Comparison of ENCODE assay signal across 9 mouse cellular contexts in genomic region chr11:87639206-87639605, GRCm38 (mm10). TPM values are rescaled to one million over a fixed set of nuclear protein-coding genes. Genes with fewer than 3 reads are reported as not detected.
DNase-seq lines count a peak whose midpoint lies in the region; ATAC-seq and TF ChIP-seq lines count a peak whose summit lies in the region.
"Had no signal": no experiment of that assay in that cellular context is flagged by ENCODE, and none has a peak within 500 bp of the region (broad histone marks: within the 10 kb centered on the region; RNA-seq: fewer than 3 reads in every experiment).

No protein-coding gene starts in this region.

- no peak for TF ChIP-seq CTCF in liver, adult 2 months (IDR thresholded peaks at IDR 0.05; ENCODE audit: low read depth, low read length)
- no peak for TF ChIP-seq CTCF in midbrain, postnatal 0 days (IDR thresholded peaks at IDR 0.05)

- peaks cover 10% of the 10 kb centered on the region for H3K4me1 ChIP-seq in hindbrain, embryonic 13.5 days (replicated peaks)
- peaks cover 2% of the 10 kb centered on the region; the same call in 1 of the 2 replicates for H3K4me1 ChIP-seq in liver, adult 2 months (ENCODE audit: control insufficient read depth, insufficient read depth, low read length)
- H3K4me1 ChIP-seq in midbrain, postnatal 0 days (ENCODE audit: insufficient read depth, low read length) = no peaks in the 10 kb centered on the region
- H3K4me1 ChIP-seq in stomach, embryonic 15.5 days = peaks cover 5% of the 10 kb centered on the region; the same call in 1 of the 2 replicates

- intact Hi-C loops in left cerebral cortex, postnatal 14 days (cut with DNase I) = no loop called here

- H3K4me3 ChIP-seq in hindbrain, embryonic 13.5 days = peak overlapping the region; percentile 44
- H3K4me3 ChIP-seq in liver, adult 2 months (ENCODE audit: insufficient read depth, low read depth, low read length) = peak overlapping the region; percentile 48
- peak overlapping the region; percentile 34 for H3K4me3 ChIP-seq in midbrain, postnatal 0 days (ENCODE audit: low read depth, low read length)
- H3K4me3 ChIP-seq in stomach, embryonic 15.5 days (replicated peaks) = peak overlapping the region; percentile 48
- H3K4me3 ChIP-seq: myocyte had no signal

- no peaks in the 10 kb centered on the region for H3K27me3 ChIP-seq in hindbrain, embryonic 13.5 days
- H3K27me3 ChIP-seq in liver, adult 2 months (ENCODE audit: control insufficient read depth, insufficient read depth, low read length) = no peaks in the 10 kb centered on the region
- no peaks in the 10 kb centered on the region for H3K27me3 ChIP-seq in midbrain, postnatal 0 days (ENCODE audit: insufficient read depth, low read length)
- no peaks in the 10 kb centered on the region for H3K27me3 ChIP-seq in stomach, embryonic 15.5 days (replicated peaks)

- no peaks in the 10 kb centered on the region for H3K9me3 ChIP-seq in hindbrain, embryonic 13.5 days
- H3K9me3 ChIP-seq in midbrain, postnatal 0 days (ENCODE audit: low read length) = no peaks in the 10 kb centered on the region
- H3K9me3 ChIP-seq in stomach, embryonic 15.5 days = no peaks in the 10 kb centered on the region

- peak overlapping the region; percentile 78 for H3K9ac ChIP-seq in hindbrain, embryonic 13.5 days
- peak overlapping the region; percentile 70 for H3K9ac ChIP-seq in liver, adult 2 months (ENCODE audit: low read depth, low read length)
- peak overlapping the region; percentile 57 for H3K9ac ChIP-seq in midbrain, postnatal 0 days (replicated peaks; ENCODE audit: low read length, poor library complexity, severe bottlenecking)
- H3K9ac ChIP-seq in stomach, embryonic 15.5 days = peak overlapping the region; percentile 77

- DNase-seq in cerebellum, adult 8-10 months = peak; percentile 55
- DNase-seq in forelimb bud, embryonic 11.5 days (ENCODE audit: low read depth, low spot score) = peak; percentile 59
- peak; percentile 50 for DNase-seq in liver, adult 2 months (ENCODE audit: extremely low read depth, low read depth, low spot score)
- DNase-seq in midbrain, postnatal 0 days (ENCODE audit: low spot score) = peak; percentile 26
- DNase-seq in left cerebral cortex, postnatal 14 days (ENCODE audit: low spot score in 2 of 2) = no peak

- H3K4me2 ChIP-seq in hindbrain, embryonic 13.5 days = peak overlapping the region; percentile 68
- H3K4me2 ChIP-seq in midbrain, postnatal 0 days (ENCODE audit: low read depth, low read length, poor library complexity, severe bottlenecking) = peak overlapping the region; percentile 63
- H3K4me2 ChIP-seq in stomach, embryonic 15.5 days = peak overlapping the region; percentile 84

- WGBS in hindbrain, embryonic 13.5 days = 1% methylated on average over 29 of the region's 29 CpGs
- WGBS in liver, adult 2 months = under 1% methylated on average over 29 of the region's 29 CpGs
- WGBS in midbrain, postnatal 0 days = 2% methylated on average over 29 of the region's 29 CpGs
- under 1% methylated on average over 29 of the region's 29 CpGs for WGBS in stomach, embryonic 15.5 days

- peak; percentile 46 for ATAC-seq in activated CD4-positive, CD25-positive, alpha-beta regulatory T cell, adult 4 months
- 0 out of 2 replicates have a peak, but pooled peaks have one; percentile 49 for ATAC-seq in hindbrain, embryonic 13.5 days (ENCODE audit: low FRiP score)
- 0 out of 2 replicates have a peak, but pooled peaks have one; percentile 41 for ATAC-seq in midbrain, postnatal 0 days (ENCODE audit: low FRiP score)
- peak; percentile 82 for ATAC-seq in stomach, embryonic 15.5 days (ENCODE audit: insufficient read depth, low FRiP score, low read depth)

- H3K27ac ChIP-seq in hindbrain, embryonic 13.5 days = no peak overlapping the region
- no peak overlapping the region for H3K27ac ChIP-seq in liver, adult 2 months (replicated peaks; ENCODE audit: insufficient read depth, low read depth, low read length)
- no peak overlapping the region for H3K27ac ChIP-seq in midbrain, postnatal 0 days (ENCODE audit: low read depth, low read length)
- peak overlapping the region; percentile 51; the same call in 1 of the 2 replicates for H3K27ac ChIP-seq in stomach, embryonic 15.5 days

- H3K36me3 ChIP-seq in hindbrain, embryonic 13.5 days = peaks cover 8% of the 10 kb centered on the region
- H3K36me3 ChIP-seq in liver, adult 2 months (ENCODE audit: control insufficient read depth, insufficient read depth, low read length) = no peaks in the 10 kb centered on the region; the same call in 1 of the 2 replicates
- no peaks in the 10 kb centered on the region for H3K36me3 ChIP-seq in midbrain, postnatal 0 days (ENCODE audit: insufficient read depth, low read length)
- no peaks in the 10 kb centered on the region for H3K36me3 ChIP-seq in stomach, embryonic 15.5 days

- TF ChIP-seq POLR2A in liver, adult 2 months (IDR thresholded peaks at IDR 0.05; ENCODE audit: extremely low read depth, insufficient read depth, low read length) = no peak

- H3K79me2 ChIP-seq in liver, adult 2 months (ENCODE audit: control insufficient read depth, insufficient read depth, low read length) = no peaks in the 10 kb centered on the region

RNA-seq across cellular contexts. Expression of gene Hsf5, which starts 22.2 kb away (rescaled TPM):
- under 1 TPM in 1 of 2 experiments, not detected in 1; 0.11 TPM for polyA plus RNA-seq in activated CD4-positive, CD25-positive, alpha-beta regulatory T cell, adult 4 months (2017; shearing (Covaris generic))
- 0.51 and 0.63 TPM in 2 replicates for polyA plus RNA-seq in hindbrain, embryonic 13.5 days (2015; fragmentation: Nextera tagmentation; extraction: Ambion mirVana)
- total RNA-seq in liver, adult 2 months (2014; rRNA removed) = 0.07 and 0.09 TPM in 2 replicates
- polyA plus RNA-seq in liver, adult 2 months (2012; rRNA removed) = 0.05 TPM in 1 of 2 replicates, not detected in the other
- 0.11 and 0.52 TPM in 2 replicates for total RNA-seq in midbrain, postnatal 0 days (2014; rRNA removed)
- polyA plus RNA-seq in midbrain, postnatal 0 days (2015; fragmentation: Nextera tagmentation; extraction: Ambion mirVana) = 0.10 and 0.25 TPM in 2 replicates
- polyA plus RNA-seq in stomach, embryonic 15.5 days (2015; fragmentation: Nextera tagmentation; extraction: Ambion mirVana) = 0.26 and 0.31 TPM in 2 replicates
- total RNA-seq in left cerebral cortex, postnatal 14 days (2021) = under 1 TPM; 0.46 to 0.66 TPM
- polyA plus RNA-seq: myocyte had no signal

RNA-seq across cellular contexts. Expression of gene Rnf43, which starts 23.3 kb away (rescaled TPM):
- polyA plus RNA-seq in activated CD4-positive, CD25-positive, alpha-beta regulatory T cell, adult 4 months (2017; shearing (Covaris generic)) = 10 to 100 TPM; 23.8 to 25.3 TPM
- polyA plus RNA-seq in hindbrain, embryonic 13.5 days (2015; fragmentation: Nextera tagmentation; extraction: Ambion mirVana) = 0.71 and 0.75 TPM in 2 replicates
- 13.2 and 14.1 TPM in 2 replicates for total RNA-seq in liver, adult 2 months (2014; rRNA removed)
- 19.3 and 19.5 TPM in 2 replicates for polyA plus RNA-seq in liver, adult 2 months (2012; rRNA removed)
- total RNA-seq in midbrain, postnatal 0 days (2014; rRNA removed) = 2.8 and 5.0 TPM in 2 replicates
- polyA plus RNA-seq in midbrain, postnatal 0 days (2015; fragmentation: Nextera tagmentation; extraction: Ambion mirVana) = 0.56 and 0.93 TPM in 2 replicates
- 14.0 and 14.5 TPM in 2 replicates for polyA plus RNA-seq in stomach, embryonic 15.5 days (2015; fragmentation: Nextera tagmentation; extraction: Ambion mirVana)
- 1 to 10 TPM; 2.6 to 4.1 TPM for total RNA-seq in left cerebral cortex, postnatal 14 days (2021)
- polyA plus RNA-seq: myocyte had no signal

RNA-seq across cellular contexts. Expression of gene Mtmr4, which starts 47.2 kb away (rescaled TPM):
- polyA plus RNA-seq in activated CD4-positive, CD25-positive, alpha-beta regulatory T cell, adult 4 months (2017; shearing (Covaris generic)) = 10 to 100 TPM; 10.2 to 11.1 TPM
- polyA plus RNA-seq in hindbrain, embryonic 13.5 days (2015; fragmentation: Nextera tagmentation; extraction: Ambion mirVana) = 60.4 and 60.7 TPM in 2 replicates
- 13.4 and 18.6 TPM in 2 replicates for total RNA-seq in liver, adult 2 months (2014; rRNA removed)
- polyA plus RNA-seq in liver, adult 2 months (2012; rRNA removed) = 18.1 and 22.9 TPM in 2 replicates
- total RNA-seq in midbrain, postnatal 0 days (2014; rRNA removed) = 98.9 and 116 TPM in 2 replicates
- polyA plus RNA-seq in midbrain, postnatal 0 days (2015; fragmentation: Nextera tagmentation; extraction: Ambion mirVana) = 33.2 and 34.1 TPM in 2 replicates
- 25.6 and 26.5 TPM in 2 replicates for polyA plus RNA-seq in stomach, embryonic 15.5 days (2015; fragmentation: Nextera tagmentation; extraction: Ambion mirVana)
- total RNA-seq in left cerebral cortex, postnatal 14 days (2021) = 10 to 100 TPM; 83.5 to 86.6 TPM

Comparison
In these comparisons a context has a peak if more than half of its experiments do, and no peak if none do; other contexts are left out.
1. DNase-seq: peak in cerebellum, adult 8-10 months (single experiment), forelimb bud, embryonic 11.5 days (single experiment), liver, adult 2 months (single experiment) and midbrain, postnatal 0 days (single experiment); none in left cerebral cortex, postnatal 14 days (0 of 2).
2. Peak in every context shown above with its lines, with median percentiles within 50 percentile points of each other: ATAC-seq, H3K4me2 ChIP-seq, H3K4me3 ChIP-seq and H3K9ac ChIP-seq.